Mouse (Mus musculus): ENCODE measurements around the gene Traf3ip1. TPM values are rescaled to one million over a fixed set of nuclear protein-coding genes. Genes with fewer than 3 reads are reported as not detected.
"Not testable (repeated sequence)": the region's sequence is repeated elsewhere in the genome, so short reads cannot be mapped to it uniquely, and the experiment has no call there.

The Traf3ip1 gene
- polyA plus RNA-seq, 1 experiment from 2014 or later: 11.5 TPM

GRCm38 (mm10) chr1:91469888-91470419, 24.5 kb upstream of the Traf3ip1 start:
- no peak for ATAC-seq (ENCODE audit: borderline replicate concordance, extremely low read depth, low FRiP score, low TSS enrichment)
- 68% methylated on average over 4 of the region's 4 CpGs for WGBS
- Histone ChIP-seq H3K27me3 (no peaks in the 10 kb centered on the region), H3K9me3 (no peaks in the 10 kb centered on the region), H3K4me2 (no peak overlapping the region), H3K4me3 (no peak overlapping the region), H3K9ac (no peak overlapping the region), H3K27ac (no peak overlapping the region), H3K4me1 (peaks cover 7% of the 10 kb centered on the region; the same call in 1 of the 2 replicates), H3K36me3 (no peaks in the 10 kb centered on the region)

- not testable (repeated sequence) for H3K4me2 ChIP-seq; H3K4me1 ChIP-seq; H3K9me3 ChIP-seq; H3K4me3 ChIP-seq; H3K27me3 ChIP-seq; ATAC-seq (ENCODE audit: borderline replicate concordance, extremely low read depth, low FRiP score, low TSS enrichment); H3K36me3 ChIP-seq; H3K9ac ChIP-seq; H3K27ac ChIP-seq
- 94% methylated on average over 13 of the region's 13 CpGs for WGBS
Observed at GRCm38 (mm10) chr1:91478145-91478544, 16.3 kb upstream of the Traf3ip1 start.

GRCm38 (mm10) chr1:91478958-91479357, 15.5 kb upstream of the Traf3ip1 start:
- no peak for ATAC-seq (ENCODE audit: borderline replicate concordance, extremely low read depth, low FRiP score, low TSS enrichment)
- WGBS: 100% methylated on average over 1 of the region's 1 CpGs

GRCm38 (mm10) chr1:91482616-91483211, 11.7 kb upstream of the Traf3ip1 start:
- peaks cover 6% of the 10 kb centered on the region; the same call in 1 of the 2 replicates for H3K4me1 ChIP-seq
- H3K27ac ChIP-seq: no peak overlapping the region
- H3K9ac ChIP-seq: no peak overlapping the region
- no peak overlapping the region for H3K4me2 ChIP-seq
- 55% methylated on average over 7 of the region's 7 CpGs for WGBS
- ATAC-seq (ENCODE audit: borderline replicate concordance, extremely low read depth, low FRiP score, low TSS enrichment): peak; percentile 23; the same call in 1 of the 2 replicates
- no peaks in the 10 kb centered on the region for H3K27me3 ChIP-seq
- peaks cover 3% of the 10 kb centered on the region; the same call in 1 of the 2 replicates for H3K9me3 ChIP-seq
- H3K36me3 ChIP-seq: no peaks in the 10 kb centered on the region
- H3K4me3 ChIP-seq: no peak overlapping the region

More at GRCm38 (mm10) chr1:91478958-91479357, 15.5 kb upstream of the Traf3ip1 start:
- no peaks in the 10 kb centered on the region for H3K27me3 ChIP-seq
- no peaks in the 10 kb centered on the region for H3K36me3 ChIP-seq
- H3K9me3 ChIP-seq: peaks cover 3% of the 10 kb centered on the region; the same call in 1 of the 2 replicates
- no peak overlapping the region for H3K4me2 ChIP-seq
- H3K27ac ChIP-seq: no peak overlapping the region
- peaks cover 6% of the 10 kb centered on the region; the same call in 1 of the 2 replicates for H3K4me1 ChIP-seq
- no peak overlapping the region for H3K4me3 ChIP-seq
- H3K9ac ChIP-seq: no peak overlapping the region

GRCm38 (mm10) chr1:91483304-91484010, 11.0 kb upstream of the Traf3ip1 start:
- H3K4me1 ChIP-seq: peaks cover 6% of the 10 kb centered on the region; the same call in 1 of the 2 replicates
- no peak overlapping the region for H3K9ac ChIP-seq
- no peak overlapping the region for H3K4me3 ChIP-seq
- H3K4me2 ChIP-seq: no peak overlapping the region
- no peak overlapping the region for H3K27ac ChIP-seq
- peaks cover 3% of the 10 kb centered on the region; the same call in 1 of the 2 replicates for H3K9me3 ChIP-seq
- H3K36me3 ChIP-seq: no peaks in the 10 kb centered on the region
- 33% methylated on average over 10 of the region's 10 CpGs for WGBS
- H3K27me3 ChIP-seq: no peaks in the 10 kb centered on the region
- peak; percentile 74; the same call in 1 of the 2 replicates for ATAC-seq (ENCODE audit: borderline replicate concordance, extremely low read depth, low FRiP score, low TSS enrichment)

- ATAC-seq (ENCODE audit: borderline replicate concordance, extremely low read depth, low FRiP score, low TSS enrichment): no peak
- Histone ChIP-seq H3K36me3 (no peaks in the 10 kb centered on the region), H3K27ac (no peak overlapping the region), H3K9ac (no peak overlapping the region), H3K4me2 (no peak overlapping the region), H3K4me3 (no peak overlapping the region), H3K27me3 (no peaks in the 10 kb centered on the region), H3K9me3 (peaks cover 2% of the 10 kb centered on the region; the same call in 1 of the 2 replicates), H3K4me1 (peaks cover 6% of the 10 kb centered on the region; the same call in 1 of the 2 replicates)
- 62% methylated on average over 5 of the region's 5 CpGs for WGBS
Observed at GRCm38 (mm10) chr1:91484011-91484346, 10.5 kb upstream of the Traf3ip1 start.

- H3K9me3 ChIP-seq: no peaks in the 10 kb centered on the region
- no peak overlapping the region for H3K4me3 ChIP-seq
- no peak for ATAC-seq (ENCODE audit: borderline replicate concordance, extremely low read depth, low FRiP score, low TSS enrichment)
- H3K4me2 ChIP-seq: no peak overlapping the region
- 75% methylated on average over 3 of the region's 3 CpGs for WGBS
- H3K36me3 ChIP-seq: no peaks in the 10 kb centered on the region
- H3K27me3 ChIP-seq: no peaks in the 10 kb centered on the region
- no peak overlapping the region for H3K9ac ChIP-seq
- H3K27ac ChIP-seq: no peak overlapping the region
- H3K4me1 ChIP-seq: peaks cover 6% of the 10 kb centered on the region; the same call in 1 of the 2 replicates
Observed at GRCm38 (mm10) chr1:91485422-91485821, 9.0 kb upstream of the Traf3ip1 start.

- Histone ChIP-seq H3K27me3 (no peaks in the 10 kb centered on the region), H3K4me2 (no peak overlapping the region), H3K4me1 (peaks cover 6% of the 10 kb centered on the region; the same call in 1 of the 2 replicates), H3K4me3 (no peak overlapping the region), H3K9me3 (no peaks in the 10 kb centered on the region), H3K36me3 (no peaks in the 10 kb centered on the region), H3K9ac (no peak overlapping the region), H3K27ac (no peak overlapping the region)
- 80% methylated on average over 3 of the region's 3 CpGs for WGBS
- ATAC-seq (ENCODE audit: borderline replicate concordance, extremely low read depth, low FRiP score, low TSS enrichment): no peak
Observed at GRCm38 (mm10) chr1:91486165-91486564, 8.3 kb upstream of the Traf3ip1 start.

GRCm38 (mm10) chr1:91490322-91490721, 4.1 kb upstream of the Traf3ip1 start:
- Histone ChIP-seq H3K4me2 (no peak overlapping the region), H3K9me3 (no peaks in the 10 kb centered on the region), H3K4me1 (peaks cover 8% of the 10 kb centered on the region), H3K9ac (no peak overlapping the region), H3K36me3 (no peaks in the 10 kb centered on the region), H3K27ac (no peak overlapping the region), H3K27me3 (no peaks in the 10 kb centered on the region), H3K4me3 (no peak overlapping the region)
- no peak for ATAC-seq (ENCODE audit: borderline replicate concordance, extremely low read depth, low FRiP score, low TSS enrichment)
- WGBS: 50% methylated on average over 1 of the region's 1 CpGs

- no peak for ATAC-seq (ENCODE audit: borderline replicate concordance, extremely low read depth, low FRiP score, low TSS enrichment)
- WGBS: 54% methylated on average over 2 of the region's 2 CpGs
- no peak overlapping the region for H3K27ac ChIP-seq
Observed at GRCm38 (mm10) chr1:91492740-91493139, 1.7 kb upstream of the Traf3ip1 start.

GRCm38 (mm10) chr1:91493938-91494337, 509 bp upstream of the Traf3ip1 start:
- H3K4me1 ChIP-seq: peaks cover 16% of the 10 kb centered on the region
- H3K4me3 ChIP-seq: peak overlapping the region; percentile 75
- ATAC-seq (ENCODE audit: borderline replicate concordance, extremely low read depth, low FRiP score, low TSS enrichment): no peak
- H3K27me3 ChIP-seq: no peaks in the 10 kb centered on the region
- no peaks in the 10 kb centered on the region for H3K9me3 ChIP-seq
- no peak overlapping the region for H3K27ac ChIP-seq
- H3K36me3 ChIP-seq: no peaks in the 10 kb centered on the region
- 42% methylated on average over 3 of the region's 3 CpGs for WGBS
- H3K9ac ChIP-seq: 0 out of 2 replicates have a peak overlapping the region, but pooled peaks have one; percentile 5
- H3K4me2 ChIP-seq: peak overlapping the region; percentile 87

More at GRCm38 (mm10) chr1:91492740-91493139, 1.7 kb upstream of the Traf3ip1 start:
- Histone ChIP-seq H3K9ac (no peak overlapping the region), H3K36me3 (no peaks in the 10 kb centered on the region), H3K4me2 (no peak overlapping the region), H3K27me3 (no peaks in the 10 kb centered on the region), H3K9me3 (no peaks in the 10 kb centered on the region), H3K4me1 (peaks cover 16% of the 10 kb centered on the region), H3K4me3 (no peak overlapping the region)

GRCm38 (mm10) chr1:91495321-91495720, 874 bp downstream of the Traf3ip1 start:
- no peak for ATAC-seq (ENCODE audit: borderline replicate concordance, extremely low read depth, low FRiP score, low TSS enrichment)
- 35% methylated on average over 5 of the region's 5 CpGs for WGBS
- Histone ChIP-seq H3K27me3 (no peaks in the 10 kb centered on the region), H3K4me1 (peaks cover 16% of the 10 kb centered on the region), H3K27ac (no peak overlapping the region), H3K4me2 (peak overlapping the region; percentile 87), H3K4me3 (peak overlapping the region; percentile 75), H3K9ac (peak overlapping the region; percentile 65), H3K9me3 (no peaks in the 10 kb centered on the region), H3K36me3 (peaks cover 8% of the 10 kb centered on the region; the same call in 1 of the 2 replicates)

All from lung, embryonic 15.5 days (tissue).